10 mouse cellular contexts compared by ENCODE assay signal in genomic region chr17:29172062-29172461, GRCm38 (mm10). TPM values are rescaled to one million over a fixed set of nuclear protein-coding genes. Genes with fewer than 3 reads are reported as not detected.
DNase-seq lines count a peak whose midpoint lies in the region; ATAC-seq and TF ChIP-seq lines count a peak whose summit lies in the region.
"Had no signal": no experiment of that assay in that cellular context is flagged by ENCODE, and none has a peak within 500 bp of the region (broad histone marks: within the 10 kb centered on the region; RNA-seq: fewer than 3 reads in every experiment).

No protein-coding gene starts in this region.

- no peak overlapping the region for H3K4me3 ChIP-seq in kidney, embryonic 16.5 days (ENCODE audit: low read length)
- no peak overlapping the region; the same call in 1 of the 2 replicates for H3K4me3 ChIP-seq in liver, adult 2 months (ENCODE audit: insufficient read depth, low read depth, low read length)
- no peak overlapping the region for H3K4me3 ChIP-seq in myocyte
- no peak overlapping the region for H3K4me3 ChIP-seq in hindbrain, embryonic 11.5 days (ENCODE audit: low read depth, low read length)
- no peak overlapping the region for H3K4me3 ChIP-seq in forebrain, embryonic 11.5 days (ENCODE audit: low read depth, low read length)
- H3K4me3 ChIP-seq: liver, embryonic 15.5 days had no signal

- no peaks in the 10 kb centered on the region for H3K9me3 ChIP-seq in kidney, embryonic 16.5 days (ENCODE audit: low read length)
- H3K9me3 ChIP-seq in hindbrain, embryonic 11.5 days (ENCODE audit: control insufficient read depth, low read length) = no peaks in the 10 kb centered on the region
- H3K9me3 ChIP-seq in forebrain, embryonic 11.5 days (ENCODE audit: control insufficient read depth, low read length) = no peaks in the 10 kb centered on the region
- H3K9me3 ChIP-seq: liver, embryonic 15.5 days had no signal

- no peak overlapping the region for H3K9ac ChIP-seq in kidney, embryonic 16.5 days (replicated peaks; ENCODE audit: low read length)
- H3K9ac ChIP-seq in liver, adult 2 months (ENCODE audit: low read depth, low read length) = no peak overlapping the region
- no peak overlapping the region for H3K9ac ChIP-seq in hindbrain, embryonic 11.5 days (ENCODE audit: low read depth, low read length)
- no peak overlapping the region for H3K9ac ChIP-seq in forebrain, embryonic 11.5 days (ENCODE audit: low read length)
- H3K9ac ChIP-seq: liver, embryonic 15.5 days had no signal

- DNase-seq in kidney, postnatal 10 days = peak; percentile 42
- DNase-seq in liver, adult 2 months (ENCODE audit: extremely low read depth, low read depth, low spot score) = no peak
- DNase-seq in hindbrain, embryonic 11.5 days (ENCODE audit: low spot score) = no peak
- no peak for DNase-seq in left cerebral cortex, adult 8-10 months (ENCODE audit: low spot score in 2 of 2)
- DNase-seq in forebrain, embryonic 11.5 days (ENCODE audit: low spot score) = no peak
- DNase-seq in layer of hippocampus, postnatal 14 days (ENCODE audit: low spot score in 2 of 2) = no peak

- no peak for TF ChIP-seq CTCF in liver, adult 2 months (IDR thresholded peaks at IDR 0.05; ENCODE audit: low read depth, low read length)

- H3K4me2 ChIP-seq in kidney, embryonic 16.5 days (replicated peaks; ENCODE audit: low read depth, low read length) = no peak overlapping the region
- H3K4me2 ChIP-seq in myocyte (ENCODE audit: low read depth) = peak overlapping the region; percentile 48
- no peak overlapping the region for H3K4me2 ChIP-seq in hindbrain, embryonic 11.5 days (replicated peaks; ENCODE audit: low read depth, low read length)
- H3K4me2 ChIP-seq in forebrain, embryonic 11.5 days (ENCODE audit: low read depth, low read length, severe bottlenecking) = no peak overlapping the region
- H3K4me2 ChIP-seq: liver, embryonic 15.5 days had no signal

- no peak for TF ChIP-seq POLR2A in liver, adult 2 months (IDR thresholded peaks at IDR 0.05; ENCODE audit: extremely low read depth, insufficient read depth, low read length)
- no peak for TF ChIP-seq POLR2A in myocyte (IDR thresholded peaks at IDR 0.05; ENCODE audit: insufficient read length, low read depth)

- H3K4me1 ChIP-seq in kidney, embryonic 16.5 days (ENCODE audit: insufficient read depth, low read length) = peaks cover 20% of the 10 kb centered on the region
- H3K4me1 ChIP-seq in liver, adult 2 months (ENCODE audit: control insufficient read depth, insufficient read depth, low read length) = no peaks in the 10 kb centered on the region
- H3K4me1 ChIP-seq in hindbrain, embryonic 11.5 days (replicated peaks; ENCODE audit: control insufficient read depth, insufficient read depth, low read length) = peaks cover 4% of the 10 kb centered on the region; the same call in 1 of the 2 replicates
- peaks cover 10% of the 10 kb centered on the region for H3K4me1 ChIP-seq in forebrain, embryonic 11.5 days (replicated peaks; ENCODE audit: control insufficient read depth, insufficient read depth, low read length)

- H3ac ChIP-seq in myocyte (ENCODE audit: control insufficient read depth, insufficient read length) = no peak overlapping the region

- H3K36me3 ChIP-seq in kidney, embryonic 16.5 days (ENCODE audit: insufficient read depth, low read length) = no peaks in the 10 kb centered on the region
- no peaks in the 10 kb centered on the region for H3K36me3 ChIP-seq in liver, adult 2 months (ENCODE audit: control insufficient read depth, insufficient read depth, low read length)
- H3K36me3 ChIP-seq in myocyte (ENCODE audit: control insufficient read depth, insufficient read depth) = no peaks in the 10 kb centered on the region
- H3K36me3 ChIP-seq in hindbrain, embryonic 11.5 days (ENCODE audit: control insufficient read depth, insufficient read depth, low read length) = no peaks in the 10 kb centered on the region
- no peaks in the 10 kb centered on the region for H3K36me3 ChIP-seq in forebrain, embryonic 11.5 days (ENCODE audit: control insufficient read depth, insufficient read depth, low read length)
- H3K36me3 ChIP-seq: liver, embryonic 15.5 days had no signal

- no peaks in the 10 kb centered on the region for H3K79me2 ChIP-seq in liver, adult 2 months (ENCODE audit: control insufficient read depth, insufficient read depth, low read length)
- no peaks in the 10 kb centered on the region for H3K79me2 ChIP-seq in myocyte (ENCODE audit: control insufficient read depth, insufficient read depth)

- no peak overlapping the region for H3K27ac ChIP-seq in kidney, embryonic 16.5 days (ENCODE audit: low read length)
- peak overlapping the region; percentile 69 for H3K27ac ChIP-seq in liver, adult 2 months (replicated peaks; ENCODE audit: insufficient read depth, low read depth, low read length)
- no peak overlapping the region for H3K27ac ChIP-seq in hindbrain, embryonic 11.5 days (ENCODE audit: low read depth, low read length)
- no peak overlapping the region for H3K27ac ChIP-seq in forebrain, embryonic 11.5 days (ENCODE audit: low read depth, low read length)
- H3K27ac ChIP-seq: kidney, postnatal 0 days; liver, embryonic 15.5 days had no signal

- ATAC-seq in kidney, embryonic 16.5 days (ENCODE audit: low FRiP score, low TSS enrichment) = no peak
- ATAC-seq in hindbrain, embryonic 11.5 days (ENCODE audit: low FRiP score) = no peak
- no peak for ATAC-seq in forebrain, embryonic 11.5 days (replicated peaks; ENCODE audit: low FRiP score)

- WGBS in kidney, embryonic 16.5 days = 42% methylated on average over 10 of the region's 10 CpGs
- WGBS in liver, adult 2 months = 45% methylated on average over 10 of the region's 10 CpGs
- WGBS in hindbrain, embryonic 11.5 days = 58% methylated on average over 10 of the region's 10 CpGs
- WGBS in forebrain, embryonic 11.5 days = 56% methylated on average over 10 of the region's 10 CpGs

- no peaks in the 10 kb centered on the region for H3K27me3 ChIP-seq in kidney, embryonic 16.5 days (ENCODE audit: insufficient read depth, low read length)
- H3K27me3 ChIP-seq in liver, adult 2 months (ENCODE audit: control insufficient read depth, insufficient read depth, low read length) = no peaks in the 10 kb centered on the region
- H3K27me3 ChIP-seq in myocyte (ENCODE audit: control insufficient read depth, insufficient read depth, insufficient read length) = no peaks in the 10 kb centered on the region
- H3K27me3 ChIP-seq in hindbrain, embryonic 11.5 days (ENCODE audit: control insufficient read depth, insufficient read depth, low read length) = no peaks in the 10 kb centered on the region
- no peaks in the 10 kb centered on the region for H3K27me3 ChIP-seq in forebrain, embryonic 11.5 days (ENCODE audit: control insufficient read depth, insufficient read depth, low read length)

TF ChIP-seq in myocyte, 11 proteins besides CTCF, POLR2A, EP300 and RAD21:
- no peak for TF ChIP-seq MAX (IDR thresholded peaks at IDR 0.05; ENCODE audit: low read depth)
- TF ChIP-seq TCF12 (IDR thresholded peaks at IDR 0.05; ENCODE audit: insufficient read depth, poor library complexity, severe bottlenecking) = no peak
- no peak for TF ChIP-seq POLR2AphosphoS2 (IDR thresholded peaks at IDR 0.05; ENCODE audit: insufficient read length, low read depth)
- no peak for TF ChIP-seq TCF3 (IDR thresholded peaks at IDR 0.05; ENCODE audit: insufficient read length, low read depth)
- peak in 1 of 3 experiments; percentile 21 for TF ChIP-seq MYOD1 (IDR thresholded peaks at IDR 0.05; ENCODE audit: control insufficient read depth in 1 of 3, insufficient read length in 2 of 3, low read depth in 2 of 3)
- no peak for TF ChIP-seq REST (IDR thresholded peaks at IDR 0.05; ENCODE audit: insufficient read depth, insufficient read length)
- TF ChIP-seq SRF (IDR thresholded peaks at IDR 0.05; ENCODE audit: control insufficient read depth, insufficient read length, low read depth) = no peak
- no peak for TF ChIP-seq USF1 (IDR thresholded peaks at IDR 0.05; ENCODE audit: low read depth)

RNA-seq across cellular contexts. Expression of gene Rab44, which starts 58.1 kb away (rescaled TPM):
- 0.12 and 0.26 TPM in 2 replicates for polyA plus RNA-seq in kidney, embryonic 16.5 days (2015; fragmentation: Nextera tagmentation; extraction: Ambion mirVana)
- total RNA-seq in liver, adult 2 months (2014; rRNA removed) = 0.07 TPM in 1 of 2 replicates, not detected in the other
- 0.15 TPM in 1 of 2 replicates, not detected in the other for polyA plus RNA-seq in liver, adult 2 months (2012; rRNA removed)
- 6.8 TPM for polyA plus RNA-seq in myocyte (2012; fragmentation: generic; extraction: Trizol)
- 0.45 TPM in 1 of 2 replicates, not detected in the other for polyA plus RNA-seq in hindbrain, embryonic 11.5 days (2014; fragmentation: Nextera tagmentation; extraction: Ambion mirVana)
- under 1 TPM in 1 of 4 experiments, not detected in 3; 0.14 TPM for total RNA-seq in left cerebral cortex, adult 8-10 months (2022)
- polyA plus RNA-seq in forebrain, embryonic 11.5 days (2014; fragmentation: Nextera tagmentation; extraction: Ambion mirVana) = 0.08 TPM in 1 of 2 replicates, not detected in the other
- under 1 TPM; 0.12 to 0.26 TPM for total RNA-seq in layer of hippocampus, postnatal 14 days (2021)
